Mouse (Mus musculus): Measurements from ENCODE around the gene Rpl4.

DNA sequence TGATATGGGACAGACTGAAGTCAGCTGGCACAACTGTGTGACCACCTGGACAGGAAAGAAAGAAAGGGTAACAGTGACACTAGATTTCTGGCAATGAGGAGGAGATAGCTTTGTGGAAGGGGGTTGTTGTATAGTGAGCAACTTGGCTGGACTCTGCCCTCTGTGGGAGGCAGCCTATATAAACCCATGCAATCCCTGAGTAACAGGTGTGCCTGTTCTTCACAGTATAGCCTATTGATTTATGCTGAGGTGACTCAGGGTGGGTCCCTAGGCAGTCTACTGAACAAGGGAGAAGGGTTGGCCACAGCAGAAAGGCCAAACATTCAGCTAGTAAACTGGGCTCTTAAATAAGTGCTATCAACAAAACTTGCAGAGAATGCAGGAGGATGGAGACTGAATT lies 52.6 kb downstream of the Rpl4 start:
- TF ChIP-seq CHD1 (IDR thresholded peaks at IDR 0.05; ENCODE audit: low read depth, low read length) (no peak), EP300 (IDR thresholded peaks at IDR 0.05; ENCODE audit: low read length) (no peak), SMC3 (IDR thresholded peaks at IDR 0.05; ENCODE audit: low read depth, low read length) (no peak), CTCF (conservative IDR thresholded peaks at IDR 0.05 in 1 of 2, IDR thresholded peaks at IDR 0.05 in 1 of 2; ENCODE audit: low read depth in 2 of 2, low read length in 2 of 2) (no peak), JUND (conservative IDR thresholded peaks at IDR 0.05; ENCODE audit: low read depth, low read length) (no peak), KAT2A (IDR thresholded peaks at IDR 0.05; ENCODE audit: insufficient replicate concordance, low read length) (no peak), ZMIZ1 (IDR thresholded peaks at IDR 0.05; ENCODE audit: low read depth, low read length) (no peak), ETS1 (conservative IDR thresholded peaks at IDR 0.05; ENCODE audit: low read depth, low read length) (no peak), USF1 (IDR thresholded peaks at IDR 0.05; ENCODE audit: low read depth, low read length) (no peak), POLR2AphosphoS2 (IDR thresholded peaks at IDR 0.05; ENCODE audit: low read depth, low read length) (no peak), ZNF384 (IDR thresholded peaks at IDR 0.05; ENCODE audit: low read depth, low read length) (no peak), HCFC1 (IDR thresholded peaks at IDR 0.05; ENCODE audit: low read depth, low read length) (no peak)
